Mouse (Mus musculus): ENCODE results near the gene E030030I06Rik.
"Not testable (repeated sequence)": the region's sequence is repeated elsewhere in the genome, so short reads cannot be mapped to it uniquely, and the experiment has no call there.

The E030030I06Rik gene

DNA sequence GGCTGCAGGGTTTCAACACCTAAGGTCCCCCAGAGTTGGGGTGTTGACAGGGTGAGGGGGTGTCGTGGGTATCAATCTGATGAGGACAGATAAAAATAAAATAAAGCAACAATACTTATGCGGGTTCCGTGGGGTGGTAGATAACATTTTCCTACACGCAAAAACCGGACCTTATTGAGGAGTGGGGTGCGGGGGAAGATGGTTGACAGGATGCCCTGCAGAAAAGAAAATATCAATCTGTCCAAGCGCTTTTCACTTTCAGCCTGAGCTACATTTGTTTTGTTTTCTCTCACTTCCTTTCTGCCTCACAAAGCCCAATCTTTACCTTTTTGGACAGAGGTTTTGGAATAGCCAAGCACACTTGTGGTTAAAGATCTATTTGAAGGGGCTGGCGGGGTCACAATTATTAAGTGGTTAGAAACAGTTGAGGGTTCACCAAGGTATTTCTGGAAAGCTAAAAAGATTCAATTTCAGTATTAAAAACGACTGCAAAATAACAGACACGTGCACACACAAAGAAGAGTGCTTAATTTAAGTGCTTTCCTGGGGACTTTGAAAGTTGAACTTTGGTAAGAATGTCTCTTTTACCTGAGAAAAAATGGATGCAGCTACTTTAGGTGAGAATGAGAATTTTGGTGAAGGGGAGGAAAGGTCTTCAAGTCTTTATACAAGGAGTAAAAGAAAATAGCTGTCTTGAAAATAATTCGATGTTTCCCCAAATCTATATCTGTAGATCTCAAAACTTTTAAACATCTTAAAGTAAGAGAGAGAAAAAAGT, 3.0 kb upstream of the E030030I06Rik start:
- not testable (repeated sequence) for DNase-seq (ENCODE audit: low spot score)

GRCm38 (mm10) chr10:22151056-22151862, 2.2 kb upstream of the E030030I06Rik start:
- peak; percentile 48 for DNase-seq (ENCODE audit: low spot score)

GRCm38 (mm10) chr10:22150593-22150992, 1.5 kb upstream of the E030030I06Rik start:
- DNase-seq (ENCODE audit: low spot score) = peak; percentile 46

DNA sequence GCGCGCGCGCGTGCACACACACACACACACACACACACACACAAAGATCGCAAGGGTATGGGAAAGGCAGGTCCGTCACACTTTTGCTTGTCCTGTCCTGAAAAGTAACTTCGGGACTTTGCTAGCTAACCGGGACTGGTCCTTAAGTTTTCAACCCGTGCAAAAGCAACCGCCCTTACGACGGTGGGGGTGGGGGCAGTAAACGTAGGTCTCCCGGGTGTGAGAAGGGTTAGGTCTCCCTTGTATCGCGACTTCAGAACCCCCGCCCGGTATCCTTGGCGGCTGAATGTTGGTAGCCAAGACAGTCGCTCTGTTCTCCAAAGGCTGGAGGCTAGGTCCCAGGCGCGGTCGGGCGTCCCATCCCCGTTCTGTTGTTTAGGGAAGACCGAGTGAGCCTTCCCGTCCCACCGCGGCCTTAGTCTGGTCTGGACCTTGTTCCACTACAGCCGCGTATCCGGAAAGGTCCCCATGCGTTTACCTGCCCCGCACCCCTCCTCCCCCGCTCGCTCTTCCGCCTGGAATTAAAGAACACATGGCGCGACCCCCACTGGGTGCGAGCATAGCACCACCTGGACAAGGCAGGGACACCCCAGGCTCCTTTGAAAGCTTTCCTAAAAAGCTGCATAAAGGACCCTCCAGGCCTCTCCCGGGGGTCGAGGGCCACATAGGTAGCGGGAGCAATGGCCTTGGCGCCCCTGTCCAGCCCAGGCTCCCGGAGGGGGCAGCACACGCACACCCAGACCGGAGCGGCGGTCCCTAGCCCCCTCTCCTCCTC, 808 bp upstream of the E030030I06Rik start:
- peak; percentile 44 for DNase-seq (ENCODE audit: low spot score)

DNA sequence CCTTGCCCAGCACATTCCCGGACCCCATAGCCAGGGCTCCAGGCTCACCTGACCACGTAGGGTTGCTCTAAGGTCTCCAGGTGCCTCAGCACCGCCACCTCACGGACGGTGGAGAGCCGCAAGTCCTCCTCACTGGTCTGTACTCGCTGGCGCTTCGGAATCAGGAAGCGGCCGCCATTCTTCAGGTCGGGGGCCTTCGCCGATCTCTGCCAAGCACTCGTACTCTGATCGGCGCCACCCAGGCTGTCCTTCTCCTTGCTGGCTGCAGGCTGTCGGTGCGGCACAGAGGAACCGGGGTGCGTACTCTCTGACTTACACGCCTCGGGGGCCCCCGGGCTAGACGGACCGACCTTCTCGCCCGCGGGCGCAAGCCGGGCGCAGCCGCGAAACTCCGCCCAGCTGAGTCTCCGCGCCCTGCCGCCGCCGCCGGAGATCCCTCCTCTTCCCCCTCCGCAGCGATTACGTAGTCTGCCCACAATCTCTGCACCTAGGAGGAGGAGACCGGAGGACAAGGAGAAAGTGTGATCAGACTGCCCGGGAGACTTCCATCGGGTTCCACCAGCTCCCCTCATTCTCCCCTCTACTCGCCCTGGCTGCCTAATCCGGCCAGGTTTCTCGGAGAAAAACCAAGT, 513 bp downstream of the E030030I06Rik start:
- DNase-seq (ENCODE audit: low spot score) = peak; percentile 82

- no peak for DNase-seq (ENCODE audit: low spot score)
These were observed 6.1 kb downstream of the E030030I06Rik start for GRCm38 (mm10) chr10:22142926-22143325.

DNA sequence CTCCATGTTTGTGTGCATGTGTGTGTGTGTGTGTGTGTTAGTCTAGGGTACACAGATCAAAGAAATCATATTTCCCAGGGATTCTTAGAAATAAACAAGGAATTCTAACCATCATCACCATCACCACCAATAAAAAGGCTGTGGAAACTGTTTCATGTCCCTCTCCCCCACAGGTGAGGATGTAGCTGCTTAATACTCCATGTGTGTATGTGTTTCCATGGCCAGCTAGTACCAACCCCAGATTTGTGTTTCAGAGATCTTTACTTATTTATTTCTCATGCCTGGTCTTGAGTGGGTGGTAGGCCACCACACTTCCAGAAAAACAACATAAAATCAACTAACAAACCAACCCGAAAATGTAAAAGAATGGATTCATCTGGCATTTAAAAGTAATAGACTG, 6.9 kb downstream of the E030030I06Rik start:
- DNase-seq (ENCODE audit: low spot score) = peak; percentile 59

GRCm38 (mm10) chr10:22140665-22141280, 8.3 kb downstream of the E030030I06Rik start:
- peak; percentile 84 for DNase-seq (ENCODE audit: low spot score)

- no peak for DNase-seq (ENCODE audit: low spot score)
These were observed 74.5 kb downstream of the E030030I06Rik start for GRCm38 (mm10) chr10:22074531-22074930.

- no peak for DNase-seq (ENCODE audit: low spot score)
These were observed 76.3 kb downstream of the E030030I06Rik start for GRCm38 (mm10) chr10:22072739-22073138.

DNA sequence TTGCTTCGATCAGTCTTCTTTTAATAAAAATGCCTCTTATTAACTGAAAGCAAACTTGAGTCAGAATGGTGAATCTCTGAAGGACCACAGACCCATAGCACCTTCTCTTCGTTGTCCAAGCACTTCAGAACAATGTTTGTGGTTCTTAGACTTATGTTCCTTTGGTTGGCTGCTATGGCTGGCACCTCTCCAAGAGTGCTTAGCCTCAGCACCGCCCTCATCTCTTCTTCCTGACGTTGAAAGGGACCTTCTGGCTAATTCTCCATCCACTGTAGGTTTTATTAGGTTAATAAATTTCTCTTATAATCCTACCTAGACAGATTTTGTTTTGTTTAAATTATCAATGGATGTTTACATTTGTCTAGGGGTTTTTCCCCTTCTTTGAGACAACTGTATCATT, 78.5 kb downstream of the E030030I06Rik start:
- no peak for DNase-seq (ENCODE audit: low spot score)

DNA sequence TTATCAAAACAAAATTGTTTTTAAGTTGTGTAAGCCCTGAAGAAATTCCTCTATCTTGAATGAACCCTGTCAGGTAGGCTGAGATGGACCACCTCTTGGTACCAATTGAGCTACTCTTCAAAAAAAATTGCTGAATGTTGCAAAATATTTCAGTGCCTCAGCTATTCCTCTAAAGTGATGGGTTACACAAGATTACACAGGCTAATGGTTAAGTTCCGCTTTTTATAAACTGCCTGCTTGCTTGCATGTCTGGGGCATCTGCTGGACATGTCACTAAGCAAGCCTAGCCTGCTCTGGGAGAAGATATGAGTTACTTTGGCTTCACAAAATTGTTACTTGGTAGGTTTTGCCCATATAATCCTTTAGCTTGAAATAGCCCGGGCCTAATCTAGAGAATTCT, 78.9 kb downstream of the E030030I06Rik start:
- DNase-seq (ENCODE audit: low spot score) = no peak

DNA sequence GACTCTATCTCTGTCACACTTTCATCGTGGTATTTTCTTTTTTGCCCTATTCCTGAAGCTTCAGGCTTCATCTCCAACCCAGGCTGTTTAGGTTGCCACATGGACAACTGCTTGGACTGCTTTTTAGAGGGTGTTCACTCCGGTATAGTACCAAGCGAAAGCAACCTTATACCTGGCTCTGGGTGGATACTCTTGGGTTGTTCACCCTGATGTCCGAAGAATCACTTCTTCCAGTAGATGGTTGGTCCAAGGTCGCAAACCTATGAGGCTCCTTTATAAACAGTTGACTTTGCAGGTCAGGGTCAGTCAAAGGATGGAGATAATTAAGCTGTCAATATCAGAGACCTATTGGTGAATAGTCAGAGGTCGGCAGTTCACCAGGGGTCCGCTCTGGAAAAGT, 81.1 kb downstream of the E030030I06Rik start, which contains the start of gene 4930444G20Rik:
Gene 4930444G20Rik (minus strand): TSS at position 101 of the 400 bp plus-strand sequence.
- not testable (repeated sequence) for DNase-seq (ENCODE audit: low spot score)
